Mouse (Mus musculus) megakaryocyte, embryonic 14.5 days (primary cell): ENCODE measurements around the gene Cdkn2d. TPM values are rescaled to one million over a fixed set of nuclear protein-coding genes. Genes with fewer than 3 reads are reported as not detected.
"Not testable (repeated sequence)": the region's sequence is repeated elsewhere in the genome, so short reads cannot be mapped to it uniquely, and the experiment has no call there.

Experiments
- H3K27me3 ChIP-seq: replicated peaks from 2 replicates; pipeline ENCODE3; 2012; ENCODE audit warnings: inconsistent platforms
- H3K36me3 ChIP-seq: replicated peaks from 2 replicates; pipeline ENCODE3; 2012; ENCODE audit warnings: low read length, inconsistent platforms, mixed read lengths
- H3K4me1 ChIP-seq: 2 replicates; pipeline ENCODE4 v1.6.1; 2012; ENCODE audit warnings: inconsistent platforms
- H3K4me3 ChIP-seq: replicated peaks from 2 replicates; pipeline ENCODE3; 2012; ENCODE audit warnings: moderate library complexity, mild to moderate bottlenecking, inconsistent platforms
- H3K9me3 ChIP-seq: 2 replicates; pipeline ENCODE4 v1.6.1; 2012; ENCODE audit warnings: inconsistent platforms
- FLI1 ChIP-seq: IDR thresholded peaks from 2 replicates; pipeline ENCODE4 v1.6.1; 2012; ENCODE audit warnings: low read length, inconsistent platforms, mixed read lengths
- GATA1 ChIP-seq: IDR thresholded peaks from 3 replicates; pipeline ENCODE4 v1.6.1; 2012; ENCODE audit warnings: mixed read lengths, low read length, inconsistent platforms, borderline replicate concordance
- polyA plus RNA-seq: library from polyadenylated mRNA; stranded (reverse); fragments of >175 nt; gene quantifications from 2 replicates; pipeline ENCODE4 v1.2.3, GENCODE M21; 2012; ENCODE audit warnings: low replicate concordance; ENCODE audit not compliant: insufficient read depth

The Cdkn2d gene
- polyA plus RNA-seq, 1 experiment, result 248 TPM

- no peak for TF ChIP-seq GATA1
- no peak for TF ChIP-seq FLI1
- Histone ChIP-seq H3K36me3 (peaks cover 98% of the 10 kb centered on the region), H3K27me3 (no peaks in the 10 kb centered on the region), H3K9me3 (no peaks in the 10 kb centered on the region), H3K4me3 (peak overlapping the region; percentile 54), H3K4me1 (peaks cover 88% of the 10 kb centered on the region)
These were observed 14.9 kb downstream of the Cdkn2d start for GRCm38 (mm10) chr9:21276307-21276706.

- no peaks in the 10 kb centered on the region for H3K27me3 ChIP-seq
- H3K36me3 ChIP-seq, result peaks cover 98% of the 10 kb centered on the region
- peaks cover 94% of the 10 kb centered on the region for H3K4me1 ChIP-seq
- TF ChIP-seq GATA1 (no peak), FLI1 (no peak)
- peak overlapping the region; percentile 51 for H3K4me3 ChIP-seq
- no peaks in the 10 kb centered on the region for H3K9me3 ChIP-seq
These were observed 15.5 kb downstream of the Cdkn2d start for GRCm38 (mm10) chr9:21275727-21276126.

- TF ChIP-seq GATA1 (no peak), FLI1 (no peak)
- H3K4me3 ChIP-seq, result peak overlapping the region; percentile 59
- peaks cover 100% of the 10 kb centered on the region for H3K36me3 ChIP-seq
- no peaks in the 10 kb centered on the region for H3K9me3 ChIP-seq
- peaks cover 96% of the 10 kb centered on the region for H3K4me1 ChIP-seq
- no peaks in the 10 kb centered on the region for H3K27me3 ChIP-seq
These were observed 16.0 kb downstream of the Cdkn2d start for GRCm38 (mm10) chr9:21275013-21275710.

- H3K36me3 ChIP-seq, result peaks cover 98% of the 10 kb centered on the region
- H3K27me3 ChIP-seq, result no peaks in the 10 kb centered on the region
- peak overlapping the region; percentile 64 for H3K4me3 ChIP-seq
- H3K4me1 ChIP-seq, result peaks cover 93% of the 10 kb centered on the region
- TF ChIP-seq FLI1 (no peak), GATA1 (no peak)
- H3K9me3 ChIP-seq, result no peaks in the 10 kb centered on the region
These were observed 16.9 kb downstream of the Cdkn2d start for GRCm38 (mm10) chr9:21274336-21274735.

DNA sequence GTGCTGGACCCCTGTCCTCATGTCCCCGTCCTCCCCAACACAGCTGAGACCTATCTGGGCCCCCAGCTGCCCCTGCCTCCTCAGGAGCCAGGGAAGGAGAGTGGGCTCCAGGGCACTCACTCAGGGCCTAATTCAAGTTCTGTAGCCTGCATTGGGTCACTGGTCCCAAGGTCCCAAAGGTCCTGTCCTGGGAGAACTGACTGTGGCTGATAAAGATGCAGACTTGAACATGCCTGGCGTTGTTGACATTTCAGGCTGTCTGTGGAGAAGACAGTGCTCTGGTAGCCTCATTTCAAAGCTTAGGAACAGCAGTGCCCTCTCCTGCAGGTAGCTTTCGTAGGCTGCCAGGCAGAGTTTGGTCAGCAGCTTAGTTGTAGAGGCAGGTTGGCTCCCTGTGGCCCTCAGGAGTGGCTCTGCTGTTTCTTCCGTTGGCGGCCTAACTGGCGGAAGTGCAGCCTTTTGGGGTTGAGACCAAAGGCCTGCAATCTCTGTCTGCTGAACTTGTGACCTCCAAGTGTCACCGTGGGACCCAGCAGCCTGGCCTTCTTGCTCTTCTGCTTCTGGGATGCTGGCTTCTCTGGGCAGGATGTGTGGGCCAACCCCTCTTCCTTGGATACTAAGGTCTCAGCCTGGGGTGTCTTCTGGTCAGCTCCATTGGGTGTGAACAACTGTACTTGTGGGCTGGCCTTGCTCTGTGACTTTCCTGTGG is 17.5 kb downstream of the Cdkn2d start:
- Histone ChIP-seq H3K4me3 (peak overlapping the region; percentile 15), H3K9me3 (no peaks in the 10 kb centered on the region), H3K27me3 (no peaks in the 10 kb centered on the region), H3K4me1 (peaks cover 91% of the 10 kb centered on the region), H3K36me3 (peaks cover 98% of the 10 kb centered on the region)
- TF ChIP-seq FLI1, result no peak
- TF ChIP-seq GATA1, result no peak

- no peak overlapping the region for H3K4me3 ChIP-seq
- H3K4me1 ChIP-seq, result peaks cover 92% of the 10 kb centered on the region
- H3K27me3 ChIP-seq, result no peaks in the 10 kb centered on the region
- H3K36me3 ChIP-seq, result peaks cover 99% of the 10 kb centered on the region
- H3K9me3 ChIP-seq, result no peaks in the 10 kb centered on the region
- no peak for TF ChIP-seq GATA1
- no peak for TF ChIP-seq FLI1
These were observed 18.1 kb downstream of the Cdkn2d start for GRCm38 (mm10) chr9:21273094-21273493.

- peaks cover 98% of the 10 kb centered on the region for H3K36me3 ChIP-seq
- H3K27me3 ChIP-seq, result no peaks in the 10 kb centered on the region
- peaks cover 90% of the 10 kb centered on the region for H3K4me1 ChIP-seq
- no peaks in the 10 kb centered on the region for H3K9me3 ChIP-seq
- no peak overlapping the region for H3K4me3 ChIP-seq
- TF ChIP-seq GATA1 (no peak), FLI1 (no peak)
These were observed 18.8 kb downstream of the Cdkn2d start for GRCm38 (mm10) chr9:21272391-21272790.

GRCm38 (mm10) chr9:21269590-21269989 is 21.6 kb downstream of the Cdkn2d start:
- H3K9me3 ChIP-seq, H3K4me3 ChIP-seq, H3K27me3 ChIP-seq: not testable (repeated sequence)
- peaks cover 85% of the 10 kb centered on the region for H3K4me1 ChIP-seq
- peaks cover 81% of the 10 kb centered on the region for H3K36me3 ChIP-seq

DNA sequence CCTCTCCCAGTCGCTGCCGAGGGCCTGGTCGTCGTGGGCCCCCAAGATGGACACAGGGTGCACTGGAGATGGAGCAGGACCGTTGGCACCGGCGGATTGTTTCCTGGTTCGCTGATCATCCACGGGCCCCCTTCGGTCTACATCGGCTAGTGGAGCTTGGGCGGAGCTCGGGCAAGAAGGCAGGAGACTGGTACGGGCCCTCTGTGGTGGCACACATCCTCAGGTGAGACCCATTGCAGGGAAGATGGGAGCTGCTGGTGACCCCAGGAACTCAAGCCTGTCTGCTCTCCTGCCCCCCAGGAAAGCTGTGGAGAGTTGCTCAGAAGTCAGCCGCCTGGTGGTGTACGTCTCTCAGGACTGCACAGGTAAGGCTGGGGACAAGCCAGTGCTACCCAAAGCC is 22.9 kb downstream of the Cdkn2d start:
- Histone ChIP-seq H3K36me3 (peaks cover 68% of the 10 kb centered on the region), H3K4me3 (no peak overlapping the region), H3K27me3 (no peaks in the 10 kb centered on the region), H3K9me3 (no peaks in the 10 kb centered on the region), H3K4me1 (peaks cover 81% of the 10 kb centered on the region)
- TF ChIP-seq GATA1 (no peak), FLI1 (no peak)

- peaks cover 69% of the 10 kb centered on the region for H3K4me1 ChIP-seq
- H3K36me3 ChIP-seq, result peaks cover 54% of the 10 kb centered on the region
- TF ChIP-seq FLI1 (no peak), GATA1 (no peak)
- no peaks in the 10 kb centered on the region for H3K9me3 ChIP-seq
- H3K27me3 ChIP-seq, result no peaks in the 10 kb centered on the region
- H3K4me3 ChIP-seq, result peak overlapping the region; percentile 98
These were observed 24.3 kb downstream of the Cdkn2d start for GRCm38 (mm10) chr9:21266889-21267288.
